Mouse (Mus musculus) embryo, embryonic 9.5 days (tissue): ENCODE data around the gene Zfhx3.

Experiments used
- DNase-seq: peaks from one replicate; pipeline ENCODE4 v3.0.0-alpha.2; 2017; ENCODE audit errors: extremely low spot score

The Zfhx3 gene

DNA sequence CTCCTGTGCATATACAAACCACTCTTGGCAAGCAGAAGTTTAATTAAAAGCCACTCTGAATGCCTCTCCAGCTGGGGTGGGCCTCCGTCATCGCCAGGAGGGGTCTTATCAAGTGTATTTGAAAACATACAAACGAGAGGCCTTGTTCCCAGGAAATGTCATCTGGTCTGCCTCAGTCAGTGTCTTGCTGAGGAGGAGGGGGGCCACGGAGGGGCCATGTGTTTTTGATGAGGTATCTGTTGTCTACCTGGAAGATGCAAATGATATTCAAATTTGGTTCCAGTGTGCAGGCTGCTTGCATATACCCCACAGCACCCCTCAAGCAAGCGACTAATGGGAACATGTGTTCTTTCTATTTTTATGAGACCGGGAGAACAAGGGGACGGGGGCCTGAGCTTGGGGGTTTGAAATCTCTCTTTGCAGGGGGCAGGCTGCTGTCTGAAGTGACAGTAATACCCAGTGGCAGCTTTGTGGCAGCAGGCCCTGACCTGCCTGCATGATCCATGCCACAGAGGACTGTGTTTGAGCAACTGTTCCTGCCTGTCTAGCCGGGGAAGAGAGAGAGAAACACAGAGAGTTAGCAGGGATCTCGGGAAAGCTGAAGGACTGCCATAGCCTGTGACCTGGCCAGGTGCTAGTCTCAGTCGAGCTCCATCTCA is 412.8 kb downstream of the Zfhx3 start:
- no peak for DNase-seq

DNA sequence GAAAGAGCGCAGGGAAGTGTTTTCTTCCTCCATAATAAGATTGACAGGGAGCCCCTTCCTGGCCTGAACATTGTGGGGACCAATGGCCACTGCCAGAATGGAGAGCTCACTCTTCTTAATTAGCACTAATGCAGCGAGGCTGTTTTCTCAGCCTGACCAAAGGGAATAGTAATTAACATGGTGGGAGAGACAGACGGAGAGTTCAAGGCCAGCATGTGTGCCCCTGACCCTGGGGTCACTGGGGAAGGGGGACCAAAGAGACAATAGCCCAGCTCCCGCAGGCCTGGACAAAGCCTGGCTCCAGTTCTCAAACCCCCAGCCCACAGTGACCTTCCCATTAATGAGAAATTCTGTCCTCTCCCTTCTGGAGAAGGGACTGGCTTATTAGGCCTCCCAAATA is 419.0 kb downstream of the Zfhx3 start:
- DNase-seq, result no peak

DNA sequence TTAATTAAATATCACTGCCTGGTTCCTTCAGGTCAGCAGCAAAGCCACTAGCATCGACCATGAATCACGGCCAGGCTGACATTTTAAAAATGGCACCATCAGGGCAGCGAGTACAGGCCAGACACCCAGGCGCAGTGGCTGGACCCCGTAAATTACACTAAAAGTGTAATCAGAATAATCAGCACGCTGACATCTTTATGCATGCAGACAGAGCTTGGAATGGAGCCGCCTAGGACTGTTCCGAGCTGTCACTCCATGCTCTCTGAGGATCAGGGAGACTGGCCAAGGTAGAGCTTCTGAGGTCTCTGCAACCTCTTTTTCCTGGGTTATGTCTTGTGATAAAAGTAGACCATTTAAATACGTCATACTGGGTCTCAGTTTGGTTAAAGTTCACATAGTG is 420.0 kb downstream of the Zfhx3 start:
- no peak for DNase-seq

DNA sequence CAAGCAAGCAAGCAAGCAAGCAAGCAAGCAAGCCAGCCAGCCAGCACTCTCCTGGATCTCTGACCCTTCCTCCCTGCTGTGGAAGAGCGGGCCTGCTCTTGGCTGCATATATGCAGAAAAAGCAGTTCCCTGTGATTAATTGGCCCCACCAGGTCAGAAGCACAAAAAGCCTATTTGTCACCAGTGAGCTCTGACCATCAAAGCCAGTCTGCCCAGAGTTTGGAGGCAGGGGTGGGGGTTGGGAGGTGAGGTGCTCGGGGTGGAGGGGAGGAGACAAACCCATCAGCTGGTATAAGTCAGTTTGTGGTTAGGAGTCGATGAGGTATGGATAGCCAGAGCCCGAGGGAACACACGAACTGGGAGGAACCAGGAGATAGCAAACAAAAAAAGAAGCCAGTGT is 421.0 kb downstream of the Zfhx3 start:
- DNase-seq, result peak; percentile 49

DNA sequence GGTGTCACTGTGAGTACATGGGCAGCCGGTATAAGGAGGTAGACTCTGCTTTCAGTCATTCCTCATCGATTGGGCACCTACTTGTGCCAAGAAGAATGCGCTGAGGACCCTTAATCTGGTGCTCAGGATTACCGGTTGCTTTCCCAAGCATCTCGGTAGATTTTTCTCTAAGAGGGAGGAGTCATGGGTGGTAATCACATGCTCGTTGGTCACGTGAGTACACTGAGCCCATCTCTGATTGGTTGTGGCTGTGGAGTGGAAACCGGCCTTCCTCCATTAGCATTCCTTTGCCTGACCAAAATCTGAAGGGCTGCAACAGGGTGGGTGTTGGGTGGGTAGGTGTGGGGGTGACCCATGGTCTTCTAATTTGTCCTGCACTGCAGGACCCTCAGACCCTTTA is 421.4 kb downstream of the Zfhx3 start:
- no peak for DNase-seq

DNA sequence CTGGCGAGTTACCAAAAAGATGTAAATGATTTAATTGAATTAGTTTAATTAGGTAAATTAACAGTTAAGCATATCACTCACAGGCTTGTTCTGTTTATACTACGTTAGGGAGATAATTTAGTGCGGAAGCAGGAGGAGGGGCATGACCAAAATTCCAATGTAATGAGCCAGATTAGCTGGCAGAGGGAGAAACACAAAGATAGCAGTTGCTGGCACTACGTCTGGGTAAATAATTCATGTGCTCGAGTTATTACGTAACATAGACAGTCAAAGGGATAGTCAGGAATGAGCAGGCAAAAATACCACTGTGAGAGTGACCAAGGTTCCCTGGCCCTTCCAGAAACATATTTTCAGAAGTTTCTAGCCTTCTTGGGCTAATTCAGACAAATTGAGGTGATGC is 426.6 kb downstream of the Zfhx3 start:
- no peak for DNase-seq

DNA sequence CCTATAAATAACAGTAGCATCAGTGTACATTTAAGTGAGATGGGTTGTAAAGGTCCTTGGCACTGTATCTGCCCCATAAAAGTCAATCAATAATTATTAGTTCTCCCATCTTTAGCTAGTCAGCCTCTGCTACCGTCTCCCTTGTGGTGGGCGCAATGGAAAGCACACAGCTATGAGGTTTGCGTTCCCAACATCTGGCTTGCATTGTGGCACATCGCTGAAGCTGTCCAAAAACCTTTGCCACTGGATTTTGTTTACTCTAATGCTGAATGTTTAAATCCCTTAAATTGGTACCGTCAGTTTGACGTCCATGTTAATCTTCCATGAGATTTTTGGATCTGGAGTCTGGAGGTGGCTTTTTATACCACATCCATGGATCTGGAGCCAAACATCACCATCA is 428.3 kb downstream of the Zfhx3 start:
- no peak for DNase-seq

DNA sequence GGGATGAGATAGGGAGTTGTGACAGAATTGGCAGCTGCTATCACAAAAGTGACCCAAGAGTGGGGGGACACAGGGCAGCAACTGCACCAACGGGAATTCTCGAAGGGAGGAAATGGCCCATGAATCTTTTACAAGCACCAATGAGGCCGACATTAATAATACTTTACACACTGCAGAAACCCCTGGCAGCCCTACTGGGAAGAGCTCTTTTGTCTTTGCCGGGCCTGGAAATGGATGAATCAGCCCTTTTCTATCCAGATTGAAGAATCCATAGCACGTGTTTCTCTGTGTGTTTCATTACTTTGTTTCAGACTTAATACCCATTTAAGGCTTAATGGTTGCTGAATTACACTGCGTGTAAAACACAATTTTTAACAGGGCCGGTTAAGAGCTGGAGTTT is 430.6 kb downstream of the Zfhx3 start:
- no peak for DNase-seq

DNA sequence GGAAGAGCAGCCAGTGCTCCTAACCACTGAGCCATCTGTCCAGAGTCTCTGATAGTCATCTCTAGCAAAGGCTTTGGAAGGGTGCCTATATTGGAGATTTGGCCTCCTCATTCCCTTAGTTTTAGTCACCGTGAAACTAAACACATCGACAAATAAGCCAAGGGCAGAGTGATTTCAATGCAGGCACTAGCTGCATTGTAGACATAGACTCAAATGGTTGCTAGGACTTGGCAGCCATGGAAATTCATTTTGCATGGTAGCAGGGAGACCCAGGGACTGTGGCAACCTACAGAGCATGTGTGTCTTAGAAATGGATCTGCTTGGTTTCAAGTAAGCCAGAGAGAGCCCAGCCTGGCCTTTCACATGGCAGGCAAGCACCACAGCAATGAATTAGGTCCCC is 435.6 kb downstream of the Zfhx3 start:
- DNase-seq, result no peak

DNA sequence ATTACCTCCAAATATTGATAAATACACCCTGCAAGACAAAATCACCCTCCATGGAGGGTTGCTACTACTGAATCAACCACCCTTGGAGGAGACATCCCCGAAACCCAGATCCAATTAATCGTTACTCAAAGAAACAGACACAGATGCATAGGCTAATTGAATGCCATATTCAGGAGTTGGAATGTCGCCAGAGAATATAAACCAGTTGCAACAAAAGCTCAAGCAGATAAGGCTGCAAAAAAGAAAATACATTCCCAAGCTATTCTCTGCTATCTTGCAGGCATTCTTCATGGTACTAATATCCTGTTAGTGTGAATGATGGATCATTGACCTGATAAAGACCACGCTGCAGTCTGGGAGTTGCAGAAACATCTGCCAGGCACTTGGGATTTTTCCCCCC is 440.7 kb downstream of the Zfhx3 start:
- DNase-seq, result no peak

DNA sequence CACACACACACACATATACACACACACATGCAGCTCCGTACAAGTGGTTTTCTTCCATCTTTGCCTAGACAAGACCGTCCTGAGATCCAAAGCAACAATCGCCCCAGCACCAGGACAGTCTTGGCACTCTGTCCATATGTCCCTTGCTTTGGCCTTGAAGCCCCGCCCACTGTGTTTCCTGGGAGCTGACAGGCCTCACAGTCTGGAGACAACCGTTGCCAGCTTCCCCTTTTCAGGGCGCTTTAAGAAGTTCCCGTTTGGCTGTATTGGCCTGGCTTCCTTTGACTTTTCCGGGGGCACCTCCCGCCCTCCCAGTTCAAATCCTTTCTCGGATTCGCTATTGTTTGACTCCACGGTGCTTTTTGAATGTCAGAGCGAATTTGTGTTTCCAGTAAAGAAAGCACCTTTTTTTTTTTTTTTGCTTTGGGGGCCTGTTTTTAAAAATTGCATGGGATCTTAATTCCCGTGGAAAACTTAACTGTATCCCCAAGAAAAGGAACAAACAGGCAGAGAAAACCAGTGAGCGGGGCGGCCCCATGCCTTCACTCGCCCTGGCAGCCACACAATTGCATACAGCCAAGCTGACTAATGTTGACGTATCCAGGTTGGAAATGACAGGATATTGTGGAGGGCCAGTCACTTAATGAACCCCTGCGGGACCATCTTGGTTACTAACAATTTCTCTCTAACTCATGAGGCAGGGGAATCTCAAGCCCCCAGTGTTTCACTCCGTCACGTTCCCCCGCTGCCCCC is 444.9 kb downstream of the Zfhx3 start:
- peak; percentile 41 for DNase-seq

GRCm38 (mm10) chr8:108387913-108388274 is 445.4 kb downstream of the Zfhx3 start:
- no peak for DNase-seq

DNA sequence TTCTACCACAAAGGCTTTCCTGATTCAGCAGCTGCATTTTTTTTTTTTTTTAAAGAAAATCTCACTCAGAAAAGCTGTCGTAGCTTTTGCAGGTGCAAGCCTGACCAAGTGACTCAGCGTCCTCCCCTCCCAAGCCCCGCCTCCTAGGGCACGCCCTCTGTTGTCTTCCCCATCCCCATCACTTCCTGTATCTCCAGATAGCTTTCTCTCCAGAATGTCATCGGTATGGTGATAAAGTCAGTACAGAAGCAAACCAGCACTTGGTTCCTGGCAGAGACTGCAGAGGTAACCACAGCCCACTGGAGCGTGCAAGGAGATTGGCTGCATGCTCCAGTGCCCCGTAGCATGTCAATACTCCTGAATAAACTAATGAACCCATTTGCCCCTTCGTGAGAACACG is 450.5 kb downstream of the Zfhx3 start:
- no peak for DNase-seq

DNA sequence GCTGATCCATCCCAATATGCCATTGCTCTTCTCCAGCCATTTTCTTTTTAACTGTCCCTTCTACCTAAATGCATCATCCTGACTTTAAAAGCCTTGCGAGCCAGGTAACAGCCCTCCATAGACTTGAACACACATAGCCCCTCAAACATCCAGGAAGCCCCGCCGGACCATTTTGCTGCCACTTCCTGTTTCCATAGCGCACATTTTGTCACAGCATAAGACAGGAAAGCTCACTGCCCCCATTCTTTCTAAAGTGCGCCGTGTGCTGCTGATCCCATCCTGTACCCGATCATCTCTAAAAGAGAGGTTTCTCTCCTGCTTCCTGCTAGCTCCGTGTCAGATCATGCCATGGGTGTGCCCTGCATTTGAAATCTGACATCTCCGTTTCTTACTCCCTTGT is 459.7 kb downstream of the Zfhx3 start:
- DNase-seq, result no peak

GRCm38 (mm10) chr8:108406716-108407494 is 464.5 kb downstream of the Zfhx3 start:
- peak; percentile 32 for DNase-seq

GRCm38 (mm10) chr8:108419162-108419844 is 476.9 kb downstream of the Zfhx3 start:
- DNase-seq, result no peak

DNA sequence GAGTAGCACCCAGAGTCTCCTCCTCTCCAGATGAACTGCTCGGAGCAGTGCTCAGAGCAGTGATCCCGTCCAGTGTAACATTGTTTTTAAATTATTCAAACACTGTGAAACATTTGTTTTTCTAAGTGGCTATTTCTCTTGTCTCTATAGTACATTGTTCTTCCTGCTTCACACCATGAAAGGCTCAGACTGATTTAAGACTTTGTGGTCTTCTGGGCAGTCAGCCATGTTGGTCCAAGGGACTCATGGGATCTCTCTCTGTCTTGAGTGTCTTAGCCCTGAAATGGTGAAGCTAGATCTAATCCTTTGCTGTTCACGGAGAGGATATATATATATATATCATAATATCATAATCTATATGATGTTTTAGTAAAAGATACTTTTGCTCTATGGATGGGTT is 480.1 kb downstream of the Zfhx3 start:
- no peak for DNase-seq

GRCm38 (mm10) chr8:108424337-108424736 is 481.9 kb downstream of the Zfhx3 start:
- no peak for DNase-seq

GRCm38 (mm10) chr8:108433321-108433720 is 490.9 kb downstream of the Zfhx3 start:
- no peak for DNase-seq

DNA sequence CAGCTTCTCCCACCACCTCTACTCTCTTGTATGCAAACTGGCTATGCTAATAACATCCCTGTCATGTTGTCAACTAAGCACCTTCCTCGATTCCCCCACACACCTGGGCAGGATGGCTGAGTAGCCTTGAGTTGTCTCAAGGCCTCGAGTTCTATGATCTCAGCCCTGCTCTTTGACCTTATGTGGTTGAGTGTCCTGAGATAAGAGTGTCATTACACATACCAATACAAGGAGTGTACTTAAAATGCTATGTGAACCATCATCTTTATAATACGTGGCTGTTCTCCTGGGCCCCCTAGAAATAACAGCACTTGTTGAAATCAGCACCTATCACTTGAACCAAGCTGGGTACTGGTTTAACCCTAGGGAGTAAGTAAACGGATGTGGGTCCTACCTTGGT is 492.1 kb downstream of the Zfhx3 start:
- DNase-seq, result no peak

DNA sequence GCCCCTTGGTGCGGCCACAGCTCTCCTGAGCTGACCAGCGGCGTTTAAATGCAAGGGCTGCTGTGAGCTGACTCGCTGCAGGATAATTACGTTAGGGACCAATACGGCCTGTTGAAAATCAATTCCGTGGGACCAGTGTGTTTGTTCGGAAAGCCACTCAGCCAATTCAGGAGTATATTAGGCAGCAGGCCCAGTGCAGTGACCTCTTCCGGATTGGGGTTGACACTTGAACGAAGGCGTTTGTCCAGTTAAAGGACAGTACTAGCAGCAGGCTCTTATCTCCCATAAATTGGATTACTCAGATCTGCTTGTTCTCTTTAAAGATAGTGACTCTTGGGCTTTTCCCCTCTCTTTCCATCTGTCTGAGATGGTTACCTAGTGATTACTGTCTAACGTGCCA is 493.9 kb downstream of the Zfhx3 start:
- no peak for DNase-seq

DNA sequence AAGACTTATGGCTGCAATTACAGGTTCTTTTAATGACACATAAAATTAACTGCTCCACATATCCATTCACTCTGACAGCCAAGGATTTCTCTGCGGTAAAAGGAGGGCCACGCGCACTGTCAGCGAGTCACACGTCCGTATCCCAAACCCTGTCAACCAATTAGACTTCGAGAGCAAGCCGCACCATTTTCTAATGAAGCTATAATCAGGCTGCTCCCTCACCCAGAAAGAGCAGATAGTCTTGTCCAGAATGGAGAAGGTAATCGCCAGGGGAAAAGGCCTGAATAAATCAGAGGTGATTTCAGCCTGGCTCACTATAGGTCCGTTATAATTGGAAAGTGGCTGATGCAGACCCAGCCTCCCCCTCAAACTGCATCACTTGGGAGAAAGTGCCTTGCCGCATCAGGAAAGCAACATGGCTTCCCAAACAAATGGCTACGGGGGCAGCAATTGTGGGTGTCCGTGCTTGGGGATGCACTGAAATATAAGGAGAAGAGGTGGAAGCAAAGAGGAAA is 494.9 kb downstream of the Zfhx3 start:
- DNase-seq, result no peak
